Mouse (Mus musculus) embryonic facial prominence, embryonic 15.5 days (tissue): Measurements from ENCODE around the gene Tubb4b. TPM values are rescaled to one million over a fixed set of nuclear protein-coding genes. Genes with fewer than 3 reads are reported as not detected.

Source experiments
- ATAC-seq: fragments of 200-750 bp; cut with Nextera tagmentation; 2 replicates; pipeline ENCODE4 v1.8.0; 2017; ENCODE audit warnings: low read depth, moderate TSS enrichment; ENCODE audit not compliant: insufficient number of reproducible peaks, low FRiP score, low TSS enrichment
- H3K27ac ChIP-seq: fragments of 300-500 bp; sonication (generic); replicated peaks from 2 replicates; pipeline ENCODE4 v1.5.1; 2015; ENCODE audit warnings: mild to moderate bottlenecking, inconsistent platforms
- H3K27me3 ChIP-seq: fragments of 300-500 bp; sonication (generic); 2 replicates; pipeline ENCODE4 v1.6.1; 2015; ENCODE audit warnings: inconsistent platforms
- H3K36me3 ChIP-seq: fragments of 300-500 bp; sonication (generic); 2 replicates; pipeline ENCODE4 v1.6.1; 2015; ENCODE audit warnings: mild to moderate bottlenecking, inconsistent platforms
- H3K4me1 ChIP-seq: fragments of 300-500 bp; sonication (generic); 2 replicates; pipeline ENCODE4 v1.6.1; 2015; ENCODE audit warnings: inconsistent platforms
- H3K4me2 ChIP-seq: fragments of 300-500 bp; sonication (generic); replicated peaks from 2 replicates; pipeline ENCODE4 v1.6.1; 2015; ENCODE audit warnings: mild to moderate bottlenecking, inconsistent platforms
- H3K4me3 ChIP-seq: fragments of 300-500 bp; sonication (generic); replicated peaks from 2 replicates; pipeline ENCODE4 v1.5.1; 2015; ENCODE audit warnings: mild to moderate bottlenecking, inconsistent platforms
- H3K9ac ChIP-seq: fragments of 300-500 bp; sonication (generic); 2 replicates; pipeline ENCODE4 v1.6.1; 2015; ENCODE audit warnings: inconsistent platforms
- H3K9me3 ChIP-seq: fragments of 300-500 bp; sonication (generic); replicated peaks from 2 replicates; pipeline ENCODE4 v1.6.1; 2016; ENCODE audit warnings: inconsistent platforms
- WGBS: fragments of 180-500 bp; shearing (Covaris S2); methylation state at CpG from one replicate; pipeline ENCODE4 v1.1.7; 2015; 5-methylcytosine and 5-hydroxymethylcytosine counted together
- polyA plus RNA-seq: library from polyadenylated mRNA; unstranded; fragments of >200 nt; fragmentation: Nextera tagmentation; extraction: Ambion mirVana; gene quantifications from 2 replicates; pipeline ENCODE4 v1.2.1, GENCODE M21; 2015

The Tubb4b gene
- polyA plus RNA-seq, 1 experiment from 2014 or later, result 660 TPM

- Histone ChIP-seq H3K4me1 (peaks cover 24% of the 10 kb centered on the region), H3K27ac (peak overlapping the region; percentile 96), H3K4me3 (peak overlapping the region; percentile 96), H3K9me3 (no peaks in the 10 kb centered on the region), H3K9ac (peak overlapping the region; percentile 79), H3K4me2 (peak overlapping the region; percentile 87), H3K36me3 (0 out of 2 replicates have a peak, but pooled peaks cover 8% of the 10 kb centered on the region), H3K27me3 (no peaks in the 10 kb centered on the region)
- ATAC-seq, result peak; percentile 16
- under 1% methylated on average over 52 of the region's 53 CpGs for WGBS
Measured at GRCm38 (mm10) chr2:25223681-25224491, 616 bp downstream of the Tubb4b start.

- no peak for ATAC-seq
- H3K27me3 ChIP-seq, result no peaks in the 10 kb centered on the region
- peaks cover 15% of the 10 kb centered on the region for H3K4me1 ChIP-seq
- H3K9me3 ChIP-seq, result no peaks in the 10 kb centered on the region
- H3K36me3 ChIP-seq, result 0 out of 2 replicates have a peak, but pooled peaks cover 8% of the 10 kb centered on the region
- no peak overlapping the region for H3K4me3 ChIP-seq
- 68% methylated on average over 5 of the region's 5 CpGs for WGBS
- no peak overlapping the region for H3K27ac ChIP-seq
- H3K9ac ChIP-seq, result no peak overlapping the region
- H3K4me2 ChIP-seq, result no peak overlapping the region
Measured at GRCm38 (mm10) chr2:25221331-25221772, 3.1 kb downstream of the Tubb4b start.

- Histone ChIP-seq H3K9me3 (no peaks in the 10 kb centered on the region), H3K4me1 (peaks cover 4% of the 10 kb centered on the region), H3K4me2 (no peak within 1 kb of the TSS), H3K27me3 (no peaks in the 10 kb centered on the region), H3K27ac (no peak within 1 kb of the TSS), H3K4me3 (no peak within 1 kb of the TSS), H3K9ac (no peak within 1 kb of the TSS), H3K36me3 (0 out of 2 replicates have a peak, but pooled peaks cover 8% of the 10 kb centered on the region)
- ATAC-seq, result no peak
Measured at GRCm38 (mm10) chr2:25218445-25218844, 6.1 kb downstream of the Tubb4b start, which contains the start of gene Fam166a. Fam166a (plus strand) TSS chr2:25218745.

GRCm38 (mm10) chr2:25217666-25218065 lies 6.8 kb downstream of the Tubb4b start:
- H3K9ac ChIP-seq, result no peak overlapping the region
- no peaks in the 10 kb centered on the region for H3K4me1 ChIP-seq
- ATAC-seq, result no peak
- 60% methylated on average over 2 of the region's 2 CpGs for WGBS
- no peak overlapping the region for H3K27ac ChIP-seq
- H3K9me3 ChIP-seq, result no peaks in the 10 kb centered on the region
- no peak overlapping the region for H3K4me3 ChIP-seq
- no peak overlapping the region for H3K4me2 ChIP-seq
- no peaks in the 10 kb centered on the region for H3K27me3 ChIP-seq
- 0 out of 2 replicates have a peak, but pooled peaks cover 8% of the 10 kb centered on the region for H3K36me3 ChIP-seq

- 62% methylated on average over 3 of the region's 3 CpGs for WGBS
- H3K4me3 ChIP-seq, result no peak within 1 kb of the TSS
- H3K27ac ChIP-seq, result no peak within 1 kb of the TSS
Measured at GRCm38 (mm10) chr2:25214444-25214843, 10.1 kb downstream of the Tubb4b start, which contains the start of gene Stpg3. Stpg3 (minus strand) TSS chr2:25214637.

GRCm38 (mm10) chr2:25213266-25213865 lies 11.1 kb downstream of the Tubb4b start:
- H3K36me3 ChIP-seq, result 0 out of 2 replicates have a peak, but pooled peaks cover 6% of the 10 kb centered on the region
- peaks cover 20% of the 10 kb centered on the region for H3K4me1 ChIP-seq
- no peaks in the 10 kb centered on the region for H3K9me3 ChIP-seq
- no peak overlapping the region for H3K4me3 ChIP-seq
- 64% methylated on average over 23 of the region's 23 CpGs for WGBS
- H3K27me3 ChIP-seq, result no peaks in the 10 kb centered on the region
- no peak for ATAC-seq
- H3K9ac ChIP-seq, result no peak overlapping the region
- no peak overlapping the region for H3K4me2 ChIP-seq
- H3K27ac ChIP-seq, result no peak overlapping the region

More at GRCm38 (mm10) chr2:25214444-25214843, 10.1 kb downstream of the Tubb4b start, which contains the start of gene Stpg3:
- Histone ChIP-seq H3K4me2 (no peak within 1 kb of the TSS), H3K4me1 (peaks cover 15% of the 10 kb centered on the region), H3K27me3 (no peaks in the 10 kb centered on the region), H3K9me3 (no peaks in the 10 kb centered on the region), H3K36me3 (no peaks in the 10 kb centered on the region), H3K9ac (no peak within 1 kb of the TSS)
- ATAC-seq, result no peak

DNA sequence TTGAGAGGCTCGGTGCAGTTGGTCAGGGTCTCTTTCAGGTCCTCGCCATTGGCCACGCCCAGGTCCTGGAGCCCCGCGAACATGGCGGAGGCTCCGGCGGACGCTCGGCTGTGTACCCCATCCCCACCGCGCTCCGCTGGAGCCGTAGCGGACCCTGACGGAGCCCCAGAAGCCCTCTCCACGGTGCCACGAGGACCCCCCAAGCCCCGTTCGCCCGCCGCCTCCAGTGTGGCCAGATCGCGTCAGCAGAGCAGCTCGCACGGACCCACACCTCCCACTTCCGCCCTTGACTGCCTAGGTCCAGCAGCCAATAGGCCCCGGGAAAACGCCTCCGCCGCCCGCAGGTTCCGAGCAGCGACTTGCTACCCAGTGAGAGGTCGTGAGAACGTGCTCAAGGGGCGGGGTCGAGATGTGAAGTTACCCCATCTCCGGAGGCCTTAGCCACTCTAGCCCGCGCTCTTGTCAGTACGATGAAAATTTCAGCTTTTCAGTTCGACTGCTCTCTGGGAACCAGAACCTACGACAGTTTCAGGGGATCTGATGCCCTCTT lies 13.3 kb downstream of the Tubb4b start, which contains the start of gene Nelfb:
Gene Nelfb (minus strand): TSS at position 369 of the 550 bp plus-strand sequence.
- Histone ChIP-seq H3K27ac (peak within 1 kb of the TSS; percentile 93), H3K4me1 (peaks cover 21% of the 10 kb centered on the region), H3K4me2 (peak within 1 kb of the TSS; percentile 87), H3K27me3 (no peaks in the 10 kb centered on the region), H3K36me3 (peaks cover 23% of the 10 kb centered on the region), H3K9ac (peak within 1 kb of the TSS; percentile 91), H3K9me3 (no peaks in the 10 kb centered on the region), H3K4me3 (peak within 1 kb of the TSS; percentile 93)
- under 1% methylated on average over 44 of the region's 44 CpGs for WGBS
- ATAC-seq, result peak; percentile 92

GRCm38 (mm10) chr2:25210686-25211085 lies 13.8 kb downstream of the Tubb4b start:
- Histone ChIP-seq H3K9me3 (no peaks in the 10 kb centered on the region), H3K36me3 (peaks cover 28% of the 10 kb centered on the region), H3K4me1 (peaks cover 21% of the 10 kb centered on the region), H3K27me3 (no peaks in the 10 kb centered on the region), H3K27ac (peak overlapping the region; percentile 93), H3K4me2 (peak overlapping the region; percentile 87), H3K4me3 (peak overlapping the region; percentile 93), H3K9ac (peak overlapping the region; percentile 91)
- no peak for ATAC-seq
- under 1% methylated on average over 24 of the region's 24 CpGs for WGBS

DNA sequence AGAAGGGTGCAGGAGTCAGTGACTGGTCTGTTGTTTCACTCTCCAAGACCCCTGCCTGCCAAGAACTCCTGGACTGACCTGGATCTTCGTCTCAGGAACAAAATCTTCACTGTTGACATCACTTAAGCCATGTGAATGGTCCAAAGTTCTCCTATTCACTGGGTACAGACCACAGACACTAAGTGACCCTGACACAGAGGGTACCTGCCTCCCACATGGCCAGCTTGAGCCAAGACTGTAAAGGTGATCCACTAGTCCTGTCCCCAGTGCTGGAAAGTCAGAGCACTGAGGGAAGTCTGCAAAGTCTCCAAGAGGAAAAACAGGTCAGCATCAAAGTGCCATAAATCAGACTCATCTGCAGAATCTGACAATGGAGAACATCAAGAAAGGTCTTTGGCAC lies 16.9 kb downstream of the Tubb4b start:
- no peak overlapping the region for H3K4me2 ChIP-seq
- no peaks in the 10 kb centered on the region for H3K9me3 ChIP-seq
- H3K27me3 ChIP-seq, result no peaks in the 10 kb centered on the region
- WGBS, result 81% methylated on average over 1 of the region's 1 CpGs
- peaks cover 21% of the 10 kb centered on the region for H3K4me1 ChIP-seq
- peaks cover 59% of the 10 kb centered on the region for H3K36me3 ChIP-seq
- ATAC-seq, result no peak
- no peak overlapping the region for H3K9ac ChIP-seq
- H3K4me3 ChIP-seq, result no peak overlapping the region
- no peak overlapping the region for H3K27ac ChIP-seq

DNA sequence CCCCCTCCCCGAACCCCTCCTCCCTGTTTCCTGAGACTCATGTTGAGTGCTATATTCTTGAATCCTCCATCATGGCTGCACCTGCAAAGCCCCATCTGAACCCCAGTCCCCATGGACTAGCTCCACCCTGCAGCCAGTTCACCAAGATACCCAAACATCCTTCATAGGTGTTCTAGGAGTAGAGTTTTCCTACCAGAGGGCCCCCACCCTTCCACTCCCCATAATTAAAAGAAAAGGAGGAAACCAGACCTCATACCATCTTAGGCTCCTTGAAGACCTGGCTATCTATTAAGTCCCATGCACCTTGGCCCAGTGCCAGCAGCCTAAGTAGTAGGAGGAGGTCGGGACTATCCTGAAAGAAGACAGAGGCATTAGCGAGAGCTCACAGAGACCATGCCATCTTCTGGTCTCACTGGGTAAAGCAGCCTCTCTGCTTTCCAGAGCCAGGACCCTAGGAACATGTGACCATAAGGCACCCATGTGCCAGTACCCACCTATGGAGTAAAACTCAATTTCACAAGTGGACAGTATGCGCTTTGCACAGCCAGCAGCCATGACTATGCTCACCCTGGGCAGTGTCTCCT lies 20.8 kb downstream of the Tubb4b start:
- Histone ChIP-seq H3K4me2 (no peak overlapping the region), H3K4me1 (0 out of 2 replicates have a peak, but pooled peaks cover 3% of the 10 kb centered on the region), H3K27ac (no peak overlapping the region), H3K27me3 (no peaks in the 10 kb centered on the region), H3K9me3 (no peaks in the 10 kb centered on the region), H3K9ac (no peak overlapping the region), H3K36me3 (peaks cover 90% of the 10 kb centered on the region), H3K4me3 (no peak overlapping the region)
- ATAC-seq, result no peak; the same call in 1 of the 2 replicates
- 66% methylated on average over 4 of the region's 4 CpGs for WGBS

- Histone ChIP-seq H3K27me3 (peaks cover 11% of the 10 kb centered on the region), H3K9me3 (no peaks in the 10 kb centered on the region), H3K9ac (no peak overlapping the region), H3K4me3 (no peak overlapping the region), H3K36me3 (peaks cover 75% of the 10 kb centered on the region), H3K4me1 (peaks cover 14% of the 10 kb centered on the region), H3K4me2 (no peak overlapping the region), H3K27ac (no peak overlapping the region)
- WGBS, result 97% methylated on average over 2 of the region's 2 CpGs
- ATAC-seq, result no peak
Measured at GRCm38 (mm10) chr2:25200631-25201030, 23.9 kb downstream of the Tubb4b start.
